Mouse (Mus musculus) lung, postnatal 10 days (tissue): ENCODE results near the gene Olfr419.

Experiments used
- DNase-seq: peaks from one replicate; pipeline ENCODE4 v3.0.0; 2021

The Olfr419 gene

DNA sequence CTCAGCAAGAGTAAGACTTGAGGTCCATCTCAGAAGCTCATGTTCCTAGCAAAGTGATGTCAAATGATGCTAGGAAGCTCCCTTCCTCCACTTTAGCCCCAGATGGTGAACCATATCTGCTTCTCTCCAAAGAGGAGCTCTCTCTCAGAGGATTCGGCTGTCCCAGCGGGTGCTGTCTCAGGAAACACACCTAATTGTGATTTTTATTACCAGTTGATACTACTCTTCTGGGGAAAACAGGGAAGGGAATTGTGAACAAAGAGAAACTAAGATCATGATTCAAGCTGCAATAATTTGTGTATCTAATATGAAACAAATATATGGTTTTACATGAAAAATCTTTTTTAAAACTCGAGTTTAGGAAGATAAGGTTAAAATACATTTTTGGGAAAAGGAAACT lies at the start of gene Olfr419:
Gene Olfr419, minus strand, starts transcription at position 101 of the 400 bp plus-strand sequence.
- no peak for DNase-seq

DNA sequence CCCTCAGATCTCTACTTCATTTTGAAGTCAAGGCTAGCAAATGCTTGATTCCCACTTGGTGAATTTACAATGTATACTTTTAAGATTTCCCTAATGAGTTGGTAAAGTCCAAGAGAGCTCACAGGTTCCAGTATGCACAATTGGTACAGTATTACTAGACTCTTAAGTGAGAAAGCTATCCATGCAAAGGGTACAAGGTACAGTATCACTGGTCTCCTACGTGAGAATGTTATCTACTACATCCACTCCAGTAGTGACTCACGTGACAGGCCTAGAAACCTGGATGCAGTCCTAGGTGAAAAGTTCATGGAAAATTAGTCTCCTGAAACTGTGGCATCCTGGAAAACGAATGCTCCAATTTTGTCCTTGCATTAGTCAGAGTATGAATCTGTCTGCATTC lies 18.8 kb upstream of the Olfr419 start:
- DNase-seq = no peak

DNA sequence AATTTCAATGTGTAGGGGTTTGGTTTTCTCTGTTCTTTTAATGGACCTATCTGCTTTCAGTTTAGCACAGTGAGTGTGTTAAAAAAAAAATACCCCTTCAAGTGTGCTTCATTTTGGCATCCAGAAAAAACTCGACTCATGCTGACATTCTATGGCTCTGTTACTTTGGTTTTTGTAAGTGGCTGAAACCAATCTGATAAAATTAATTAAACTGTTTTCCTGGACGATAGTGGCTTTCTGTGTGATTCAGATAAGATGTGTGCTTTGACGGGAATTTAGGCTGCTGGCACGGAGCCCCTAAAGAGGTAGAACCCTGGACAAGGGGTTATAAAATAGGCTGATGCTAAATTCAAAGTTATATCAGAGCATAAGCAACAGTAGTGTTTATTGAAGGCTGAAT lies 17.3 kb upstream of the Olfr419 start:
- no peak for DNase-seq

DNA sequence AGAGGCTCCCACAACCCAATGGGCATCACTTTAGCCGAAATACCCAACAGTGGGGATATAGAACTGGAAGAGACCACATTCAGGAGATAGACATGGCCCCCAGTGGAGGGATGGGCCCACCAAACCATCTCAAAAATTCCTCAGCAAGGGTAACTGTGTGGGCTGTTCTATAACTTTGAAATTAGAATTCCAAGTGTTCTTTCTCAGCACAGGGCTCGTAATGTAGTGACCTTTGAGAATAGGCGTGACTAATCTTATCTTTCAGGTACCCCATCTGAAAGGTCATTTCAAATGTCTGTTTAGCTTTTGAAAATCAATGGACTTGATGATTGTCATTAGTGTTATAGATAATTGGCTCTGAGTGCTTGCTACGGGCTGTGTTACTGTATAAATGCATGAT lies 16.0 kb upstream of the Olfr419 start:
- no peak for DNase-seq

DNA sequence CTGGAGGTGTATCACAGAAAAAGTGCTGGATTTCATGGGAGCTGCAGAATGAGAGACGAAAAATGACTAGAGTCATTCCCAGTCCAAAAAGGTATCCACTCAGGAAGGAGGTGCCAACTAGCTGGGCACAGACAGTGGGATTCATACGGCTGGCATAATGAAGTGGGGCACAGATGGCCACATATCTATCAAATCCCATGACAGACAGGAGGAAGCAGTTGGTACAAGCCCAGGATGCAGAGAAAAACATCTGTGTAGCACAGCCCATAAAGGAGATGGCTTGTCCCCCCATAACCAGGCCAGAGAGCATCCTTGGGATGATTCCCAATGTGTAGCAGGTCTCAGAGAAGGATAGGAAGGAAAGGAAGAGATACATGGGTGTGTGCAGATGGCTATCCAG lies 1.5 kb downstream of the Olfr419 start:
- DNase-seq = no peak

DNA sequence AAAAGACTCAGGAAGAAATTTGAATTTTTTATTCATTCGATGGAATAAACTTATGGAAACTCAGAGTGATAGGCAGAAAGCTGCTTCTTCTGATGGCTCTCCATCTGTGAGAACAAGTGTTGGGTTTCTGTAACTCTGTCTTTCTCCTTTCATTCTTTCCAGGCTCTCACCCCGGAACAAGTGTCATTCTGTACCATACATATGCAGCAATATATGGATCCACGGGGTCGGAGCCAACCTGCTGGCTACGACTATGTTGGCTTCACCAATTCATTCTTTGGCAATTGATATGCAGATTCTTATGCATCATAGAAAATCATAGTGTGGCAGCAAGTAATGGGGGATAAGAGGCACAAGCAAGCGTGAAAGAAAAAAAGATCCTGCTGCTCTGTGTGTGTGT lies 4.7 kb downstream of the Olfr419 start:
- no peak for DNase-seq

DNA sequence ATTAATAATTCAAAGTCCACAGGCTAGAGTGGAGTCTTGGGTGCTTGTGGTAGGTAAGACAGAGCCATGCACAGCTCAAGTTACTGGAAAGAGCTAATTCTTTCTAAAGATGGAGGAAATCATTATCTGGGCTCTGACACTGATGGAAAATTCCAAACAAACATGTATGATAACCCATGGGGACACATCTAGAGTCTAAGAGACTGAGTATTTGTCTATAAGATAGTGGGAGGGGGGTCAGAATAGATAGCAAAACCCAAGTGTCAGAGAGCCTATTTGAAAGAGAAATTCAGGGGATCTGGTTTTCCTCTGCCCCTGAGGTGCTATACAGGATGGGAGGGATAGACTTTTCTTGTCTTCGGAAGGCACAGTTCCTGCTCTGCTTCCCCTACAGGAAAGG lies 5.8 kb downstream of the Olfr419 start:
- DNase-seq = no peak

DNA sequence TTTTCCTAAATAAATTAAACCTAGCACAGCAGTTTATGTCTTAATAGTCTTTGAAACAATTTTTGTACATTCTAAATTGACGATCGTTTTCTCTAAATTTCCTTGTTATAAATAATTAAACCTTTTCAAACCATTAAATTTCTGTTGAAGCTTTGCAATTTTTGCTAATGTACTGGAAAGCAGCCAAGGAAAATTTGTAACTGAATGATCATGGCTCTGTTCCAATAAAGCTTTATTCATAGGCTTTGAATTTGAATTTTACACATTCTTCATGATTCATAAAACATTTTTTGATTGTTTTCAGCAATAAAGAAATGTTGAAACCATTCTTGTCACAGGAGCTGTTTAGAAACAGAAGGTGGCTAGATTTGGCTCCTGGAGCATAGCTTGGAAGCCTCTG lies 7.2 kb downstream of the Olfr419 start:
- no peak for DNase-seq

DNA sequence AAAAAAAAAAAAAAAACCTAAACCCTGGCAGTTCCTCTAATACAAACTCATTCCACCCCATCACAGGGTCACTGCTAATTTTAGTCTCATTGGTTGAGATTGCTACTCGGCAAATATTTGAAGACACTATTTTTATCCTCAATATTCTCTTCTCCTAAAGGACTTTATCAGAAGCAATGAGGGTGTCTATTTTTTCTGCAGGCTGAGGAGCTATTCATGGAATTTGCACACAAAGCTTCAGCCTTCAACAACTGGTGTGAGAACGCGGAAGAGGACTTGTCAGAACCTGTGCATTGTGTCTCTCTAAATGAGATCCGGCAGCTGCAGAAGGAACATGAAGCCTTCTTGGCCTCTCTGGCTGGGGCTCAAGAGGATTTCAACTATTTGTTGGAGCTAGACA lies 11.9 kb downstream of the Olfr419 start:
- DNase-seq = no peak

- no peak for DNase-seq
Observed at GRCm38 (mm10) chr1:174216528-174217204, 35.2 kb downstream of the Olfr419 start.

GRCm38 (mm10) chr1:174215270-174216038 lies 36.4 kb downstream of the Olfr419 start:
- DNase-seq = no peak

DNA sequence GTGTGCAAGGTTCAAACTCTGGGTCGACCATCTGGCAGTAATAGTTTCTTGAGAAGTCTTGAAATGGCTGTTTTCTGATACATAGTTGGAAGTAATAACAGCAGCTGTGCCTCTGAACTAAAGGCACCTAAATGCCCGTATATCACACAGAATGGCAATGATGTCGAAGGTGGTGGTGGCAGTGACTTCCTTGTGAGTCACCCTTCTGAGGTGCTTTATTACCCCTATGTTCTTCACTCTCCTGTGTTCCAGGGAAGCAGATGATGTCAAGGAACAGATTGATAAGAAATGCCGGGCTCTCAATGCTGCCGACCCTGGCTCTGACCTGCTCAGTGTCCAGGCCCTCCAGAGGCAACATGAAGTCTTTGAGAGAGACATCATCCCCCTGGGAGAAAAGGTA lies 39.6 kb downstream of the Olfr419 start:
- DNase-seq = no peak

GRCm38 (mm10) chr1:174204699-174205098 lies 47.2 kb downstream of the Olfr419 start:
- no peak for DNase-seq
